Mouse (Mus musculus) Patski (cell line): Measurements from ENCODE around the gene E330017A01Rik. TPM values are rescaled to one million over a fixed set of nuclear protein-coding genes. Genes with fewer than 3 reads are reported as not detected.

Experiments used
- ATAC-seq: fragments of 100-300 bp; one replicate; pipeline ENCODE4 v1.8.0; 2021
- CTCF ChIA-PET: fragments of 350-600 bp; sonication (Branson Sonifier 250); formaldehyde crosslinking; loops from one replicate; lab custom pipeline; 2022; ENCODE audit warnings: inconsistent platforms; lab: Charles Lee
- POLR2A ChIA-PET: fragments of 350-600 bp; sonication (Branson Sonifier 250); formaldehyde crosslinking; loops from one replicate; lab custom pipeline; 2022; ENCODE audit warnings: antibody characterized with exemption, inconsistent platforms; lab: Charles Lee
- DNase-seq: peaks from one replicate; pipeline ENCODE4 v3.0.0-alpha.2; 2011; ENCODE audit warnings: low read depth, low spot score
- H3K27me3 ChIP-seq: fragments of 371-371 bp; one replicate; pipeline ENCODE4 v1.5.1; 2021
- CTCF ChIP-seq: fragments of 100-300 bp; IDR thresholded peaks from one replicate; pipeline ENCODE4 v1.5.1; 2021
- in situ Hi-C: fragments of 300-500 bp; cut with MboI; formaldehyde crosslinking; loops from 3 replicates; pipeline ENCODE4 v1.11.1; 2018; ENCODE audit warnings: low pct_unique_long_range_greater_than_20kb, mixed read lengths
- polyA plus RNA-seq: library from polyadenylated mRNA; unstranded; gene quantifications from one replicate; pipeline ENCODE4 v1.2.3, GENCODE M21; 2021

The E330017A01Rik gene
- polyA plus RNA-seq, 1 experiment from 2014 or later, result not detected

DNA sequence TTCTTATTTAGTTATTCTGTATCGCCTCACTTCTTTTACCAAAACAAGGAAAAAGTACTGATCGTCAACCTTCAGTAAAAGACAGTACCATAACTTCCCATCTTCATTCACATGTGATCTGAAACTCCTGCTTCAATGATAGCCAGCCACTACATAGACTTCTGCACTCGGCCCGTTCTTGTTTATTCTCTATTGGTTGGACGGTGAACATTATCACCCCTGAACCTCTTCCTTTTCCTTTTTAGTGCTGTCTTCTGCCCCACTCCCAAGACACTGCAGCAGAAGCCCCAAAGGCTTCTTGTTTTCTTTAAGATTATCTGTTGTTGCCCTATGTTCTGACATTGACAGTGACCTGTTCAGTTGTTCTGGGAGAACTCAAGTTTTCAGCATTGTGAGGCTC, 9.6 kb downstream of the E330017A01Rik start:
- no peak for DNase-seq
- TF ChIP-seq CTCF, result no peak
- CTCF ChIA-PET, result no interaction called here
- no peak for ATAC-seq
- in situ Hi-C loops, result loop anchor here (5.0 to 10.0 kb wide), 3 partner anchors 123 to 778 kb away; partner anchors contain the start of gene Gabrr3
- POLR2A ChIA-PET, result no interaction called here
- H3K27me3 ChIP-seq, result no peaks in the 10 kb centered on the region

DNA sequence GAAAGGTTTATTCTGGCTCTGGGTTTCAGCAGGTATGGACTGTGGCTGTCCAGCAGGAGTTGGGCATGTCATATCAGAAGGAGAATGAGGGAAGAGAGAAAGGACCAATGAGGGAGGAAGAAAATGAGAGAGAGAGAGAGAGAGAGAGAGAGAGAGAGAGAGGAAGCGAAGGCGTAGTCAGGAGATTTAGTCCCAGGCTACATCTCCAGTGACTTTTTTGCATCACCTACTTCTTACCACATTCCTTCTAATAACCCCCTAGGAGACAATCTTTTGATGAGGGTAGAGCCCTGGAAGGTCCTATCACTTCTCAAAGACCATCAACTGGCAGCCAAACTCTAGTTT, 10.2 kb downstream of the E330017A01Rik start:
- POLR2A ChIA-PET, result no interaction called here
- ATAC-seq, result no peak
- in situ Hi-C loops, result loop anchor here (5.0 to 10.0 kb wide), 3 partner anchors 124 to 779 kb away; partner anchors contain the start of gene Gabrr3
- no peaks in the 10 kb centered on the region for H3K27me3 ChIP-seq
- DNase-seq, result no peak
- no peak for TF ChIP-seq CTCF
- CTCF ChIA-PET, result interaction anchor here (4.5 kb wide), 1 partner anchor 173 kb away, joined by 22 read pairs; no protein-coding TSS in a partner anchor

DNA sequence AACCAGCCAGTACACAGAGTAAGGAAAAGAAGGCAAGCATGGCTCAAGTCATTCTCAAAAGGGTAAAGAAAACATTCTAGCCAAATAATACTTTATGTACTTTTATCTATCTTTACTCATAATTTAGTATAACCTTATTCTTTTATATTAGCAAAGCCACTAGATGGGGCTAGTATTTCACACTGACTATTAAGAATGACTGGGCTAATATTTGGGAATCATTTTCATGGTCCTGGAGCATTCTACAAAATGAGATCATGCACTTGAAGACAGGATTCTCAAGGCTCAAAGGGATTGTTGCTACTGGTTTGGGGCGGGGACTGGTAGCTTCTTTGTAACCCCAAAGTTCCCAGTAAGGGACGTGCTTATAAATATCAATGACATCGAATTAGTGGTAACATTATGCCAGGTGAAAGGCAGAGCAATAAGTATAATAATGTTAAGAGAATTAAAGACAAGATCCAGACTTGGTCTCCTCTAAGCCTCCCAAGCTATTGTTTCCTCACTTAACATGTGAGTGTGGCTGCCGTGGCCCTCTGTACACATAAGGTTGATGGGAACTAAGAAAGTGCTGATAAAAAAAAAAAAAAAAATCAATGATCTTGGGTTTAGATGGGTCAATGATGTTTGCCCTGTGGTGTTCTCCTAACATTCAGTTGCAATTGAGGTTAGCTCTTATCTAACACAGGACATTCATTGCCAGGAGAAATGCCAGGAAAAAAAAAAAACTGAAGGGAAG, 10.8 kb downstream of the E330017A01Rik start:
- ATAC-seq, result no peak
- POLR2A ChIA-PET, result no interaction called here
- CTCF ChIA-PET, result interaction anchor here (1.1 to 4.5 kb wide), 2 partner anchors 11 to 172 kb away, joined by 3 to 22 read pairs; partner anchors contain the start of gene Gm813
- H3K27me3 ChIP-seq, result no peaks in the 10 kb centered on the region
- no peak for DNase-seq
- TF ChIP-seq CTCF, result peak; percentile 53
- in situ Hi-C loops, result loop anchor here (5.0 to 10.0 kb wide), 3 partner anchors 125 to 780 kb away; partner anchors contain the start of gene Gabrr3

DNA sequence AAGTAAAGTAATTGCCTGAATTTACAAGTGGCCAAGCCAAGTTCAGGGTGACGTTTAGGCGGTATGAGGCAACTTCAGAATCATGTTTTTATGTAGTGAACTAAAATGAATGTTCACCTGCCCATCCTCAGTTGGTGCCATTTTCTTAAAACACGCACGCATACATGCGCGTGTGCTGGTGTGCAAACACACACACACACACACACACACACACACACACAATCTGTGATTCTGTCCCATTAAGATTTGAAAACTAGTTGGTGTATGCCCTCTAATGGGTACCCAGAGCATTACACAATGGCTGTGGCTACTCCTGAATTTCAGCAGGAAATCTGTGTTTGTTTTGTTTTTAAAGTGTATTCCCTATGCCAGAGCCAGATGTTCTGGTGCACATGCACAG, 14.6 kb downstream of the E330017A01Rik start:
- ChIA-PET CTCF (interaction anchor here (1.9 to 4.5 kb wide), 3 partner anchors 162 to 169 kb away, joined by 10 to 22 read pairs (median 11); no protein-coding TSS in a partner anchor), POLR2A (interaction anchor here (0.5 to 0.7 kb wide), 2 partner anchors 113 to 166 kb away, joined by 3 to 4 read pairs; no protein-coding TSS in a partner anchor)
- no peaks in the 10 kb centered on the region for H3K27me3 ChIP-seq
- in situ Hi-C loops, result loop anchor here (5.0 to 10.0 kb wide), 2 partner anchors 162 to 329 kb away; no protein-coding TSS in a partner anchor
- peak; percentile 75 for TF ChIP-seq CTCF
- DNase-seq (no peak), ATAC-seq (no peak)

DNA sequence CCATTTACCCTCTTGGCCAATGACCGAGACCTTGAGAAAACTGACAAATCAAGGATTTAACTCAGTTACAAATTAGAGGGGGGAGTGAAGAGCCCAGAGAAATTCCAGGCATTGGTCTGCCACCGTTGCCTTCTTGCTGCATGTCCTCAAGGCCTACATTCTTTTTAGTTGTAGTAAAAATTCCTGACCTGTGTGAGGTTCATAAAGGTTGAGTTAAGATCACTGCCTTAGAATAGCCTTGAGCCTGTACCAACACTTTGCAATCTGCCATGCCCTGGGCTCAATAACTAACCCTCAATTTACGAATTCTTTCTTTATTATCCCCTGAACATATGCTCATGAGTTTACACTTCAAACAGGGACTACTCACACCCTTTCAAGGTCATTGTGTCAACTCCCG, 15.4 kb downstream of the E330017A01Rik start:
- POLR2A ChIA-PET, result interaction anchor here (0.7 kb wide), 1 partner anchor 165 kb away, joined by 4 read pairs; no protein-coding TSS in a partner anchor
- no peak for TF ChIP-seq CTCF
- CTCF ChIA-PET, result interaction anchor here (1.3 kb wide), 1 partner anchor 169 kb away, joined by 3 read pairs; no protein-coding TSS in a partner anchor
- ATAC-seq (peak; percentile 57), DNase-seq (no peak)
- in situ Hi-C loops, result loop anchor here (5.0 to 10.0 kb wide), 2 partner anchors 161 to 328 kb away; no protein-coding TSS in a partner anchor
- no peaks in the 10 kb centered on the region for H3K27me3 ChIP-seq

DNA sequence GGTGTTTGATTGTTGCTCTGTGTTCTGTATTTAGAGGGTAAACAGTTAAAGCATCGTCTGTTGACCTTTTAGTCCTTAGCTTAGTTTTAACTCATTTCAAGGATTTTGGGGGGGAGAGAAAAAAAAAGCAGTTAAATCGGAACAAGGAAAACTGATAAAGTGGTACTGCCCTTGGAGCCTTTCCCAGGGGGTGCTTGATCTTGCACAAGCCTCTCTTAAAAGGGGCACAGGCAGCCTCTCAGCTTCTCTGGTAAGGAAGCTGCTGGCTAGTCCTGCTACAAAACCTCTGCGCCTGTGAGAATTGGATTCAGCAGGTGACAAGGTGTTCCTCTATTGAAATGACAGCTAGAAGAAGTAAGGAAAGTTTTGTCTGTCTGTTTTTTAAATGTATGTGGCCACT, 16.2 kb downstream of the E330017A01Rik start:
- CTCF ChIA-PET, result interaction anchor here (0.7 to 1.3 kb wide), 3 partner anchors 161 to 168 kb away, joined by 3 to 5 read pairs (median 3); no protein-coding TSS in a partner anchor
- in situ Hi-C loops, result loop anchor here (5.0 to 10.0 kb wide), 2 partner anchors 160 to 328 kb away; no protein-coding TSS in a partner anchor

DNA sequence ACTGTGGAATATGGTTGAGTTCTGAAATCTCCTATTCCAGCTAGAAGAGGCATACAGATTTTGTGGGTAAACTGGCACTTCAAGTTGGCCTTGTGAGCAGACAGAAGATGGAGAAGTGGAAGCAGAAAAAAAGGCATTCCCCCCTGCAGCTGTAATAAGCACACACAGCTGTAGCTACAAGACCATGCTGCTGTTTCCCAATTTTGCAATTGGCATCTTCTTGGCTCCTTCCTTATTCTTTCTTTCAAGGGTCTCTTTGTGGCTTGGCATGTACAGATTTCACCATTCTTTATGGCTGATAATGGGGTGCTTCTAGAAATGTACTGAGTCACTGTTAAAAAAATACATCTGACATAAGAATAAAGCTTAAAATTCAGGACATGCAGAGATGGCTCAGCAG, 21.2 kb downstream of the E330017A01Rik start:
- in situ Hi-C loops, result no loop called here
- no peak for TF ChIP-seq CTCF
- no peak for DNase-seq
- ChIA-PET POLR2A (interaction anchor here (0.9 kb wide), 1 partner anchor 140 kb away, joined by 3 read pairs; no protein-coding TSS in a partner anchor), CTCF (interaction anchor here (0.7 to 1.6 kb wide), 5 partner anchors 10 to 162 kb away, joined by 3 to 5 read pairs (median 3); no protein-coding TSS in a partner anchor)
- H3K27me3 ChIP-seq, result no peaks in the 10 kb centered on the region
- ATAC-seq, result no peak

More for the DNA sequence above, 16.2 kb downstream of the E330017A01Rik start:
- DNase-seq, result no peak
- POLR2A ChIA-PET, result no interaction called here
- no peaks in the 10 kb centered on the region for H3K27me3 ChIP-seq
- ATAC-seq, result no peak
- no peak for TF ChIP-seq CTCF

DNA sequence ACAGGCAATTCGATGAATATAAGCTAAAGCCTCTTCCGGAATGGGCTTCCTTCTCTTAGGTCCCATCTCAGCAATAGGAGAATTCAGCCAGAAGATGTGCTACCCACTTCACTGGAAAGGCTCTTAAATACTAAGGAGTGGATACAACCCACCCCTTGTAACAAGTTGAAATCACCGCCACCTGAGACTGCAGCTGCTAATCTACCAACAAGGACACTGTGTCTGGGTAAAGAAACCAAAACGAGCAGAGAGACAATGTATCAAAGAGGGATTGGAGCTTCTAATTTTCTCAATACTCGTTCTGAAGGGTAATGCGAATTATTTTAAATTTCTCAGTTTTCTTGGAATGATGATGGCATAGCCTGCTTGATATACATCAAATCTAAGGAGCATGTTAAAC, 21.7 kb downstream of the E330017A01Rik start, which contains the start of gene Gm813:
Gm813 (minus strand) TSS at position 101 of the 400 bp plus-strand sequence.
- TF ChIP-seq CTCF, result no peak
- ChIA-PET CTCF (interaction anchor here (0.7 to 1.6 kb wide), 5 partner anchors 10 to 162 kb away, joined by 3 to 5 read pairs (median 3); no protein-coding TSS in a partner anchor), POLR2A (no interaction called here)
- no peaks in the 10 kb centered on the region for H3K27me3 ChIP-seq
- DNase-seq (no peak), ATAC-seq (no peak)
- in situ Hi-C loops, result no loop called here

DNA sequence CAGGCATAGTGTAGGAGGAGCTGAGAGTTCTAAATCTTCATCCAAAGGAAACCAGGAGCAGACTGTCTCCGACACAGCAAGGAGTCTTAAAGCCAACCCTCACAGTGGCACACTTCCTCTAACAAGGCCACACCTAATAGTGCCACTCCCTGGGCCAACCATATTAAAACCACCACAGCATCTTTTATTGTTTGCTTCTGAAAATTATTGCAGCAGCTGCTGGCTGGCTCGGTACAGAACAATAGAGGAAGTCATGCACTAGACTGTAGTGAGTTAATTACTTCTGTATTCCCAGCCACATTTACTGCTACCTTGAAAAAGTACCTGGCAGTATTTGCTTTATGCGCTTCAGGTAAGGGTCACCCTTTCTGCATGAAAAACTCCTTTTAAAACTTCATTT, 25.6 kb downstream of the E330017A01Rik start:
- DNase-seq (no peak), ATAC-seq (no peak)
- CTCF ChIA-PET, result no interaction called here
- in situ Hi-C loops, result no loop called here
- TF ChIP-seq CTCF, result no peak
- no peaks in the 10 kb centered on the region for H3K27me3 ChIP-seq
- POLR2A ChIA-PET, result interaction anchor here (0.6 kb wide), 1 partner anchor 10 kb away, joined by 6 read pairs; no protein-coding TSS in a partner anchor

DNA sequence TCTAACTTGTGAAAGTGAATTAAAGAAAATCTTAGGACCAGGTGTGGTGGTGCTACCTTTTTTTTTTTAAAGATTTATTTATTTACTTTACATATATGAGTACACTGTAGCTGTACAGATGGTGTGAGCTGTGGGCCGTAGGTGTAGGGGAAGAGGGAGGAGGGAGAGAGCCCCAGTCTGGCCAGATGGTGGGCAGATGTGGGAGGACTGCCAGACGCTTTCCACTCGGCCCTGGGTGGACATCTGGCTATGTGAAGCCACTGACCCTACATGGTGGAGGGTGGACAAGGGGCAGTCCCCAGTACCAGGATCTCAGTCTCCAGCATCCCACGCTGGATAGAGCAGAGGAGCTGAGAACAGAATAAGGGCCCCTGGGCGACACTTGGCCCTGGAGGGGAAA, 31.4 kb downstream of the E330017A01Rik start:
- in situ Hi-C loops, result no loop called here
- no peaks in the 10 kb centered on the region for H3K27me3 ChIP-seq
- POLR2A ChIA-PET, result no interaction called here
- ATAC-seq (no peak), DNase-seq (no peak)
- no peak for TF ChIP-seq CTCF
- CTCF ChIA-PET, result interaction anchor here (1.4 to 2.0 kb wide), 2 partner anchors 10 to 16 kb away, joined by 3 to 5 read pairs; no protein-coding TSS in a partner anchor
